Mouse (Mus musculus): ENCODE results near the gene Crispld2.

Crispld2 gene

GRCm38 (mm10) chr8:119992249-119992648 is at the start of gene Crispld2:
Gene Crispld2, plus strand, starts transcription at chr8:119992438.
- peak; percentile 43 for DNase-seq (ENCODE audit: low read depth, low spot score)

GRCm38 (mm10) chr8:119943616-119944015 is 48.6 kb upstream of the Crispld2 start:
- DNase-seq (ENCODE audit: low read depth, low spot score) = no peak

- peak; percentile 51 for DNase-seq (ENCODE audit: low read depth, low spot score)
Observed at GRCm38 (mm10) chr8:119944096-119944811, 48.0 kb upstream of the Crispld2 start.

GRCm38 (mm10) chr8:119946326-119946865 is 45.8 kb upstream of the Crispld2 start:
- DNase-seq (ENCODE audit: low read depth, low spot score) = no peak

- no peak for DNase-seq (ENCODE audit: low read depth, low spot score)
Observed at GRCm38 (mm10) chr8:119947653-119948052, 44.6 kb upstream of the Crispld2 start.

GRCm38 (mm10) chr8:119948340-119948739 is 43.9 kb upstream of the Crispld2 start:
- no peak for DNase-seq (ENCODE audit: low read depth, low spot score)

GRCm38 (mm10) chr8:119952282-119952681 is 40.0 kb upstream of the Crispld2 start:
- DNase-seq (ENCODE audit: low read depth, low spot score) = no peak

GRCm38 (mm10) chr8:119952747-119953146 is 39.5 kb upstream of the Crispld2 start:
- DNase-seq (ENCODE audit: low read depth, low spot score) = no peak

GRCm38 (mm10) chr8:119955333-119955732 is 36.9 kb upstream of the Crispld2 start:
- no peak for DNase-seq (ENCODE audit: low read depth, low spot score)

- DNase-seq (ENCODE audit: low read depth, low spot score) = no peak
Observed at GRCm38 (mm10) chr8:119958076-119958475, 34.2 kb upstream of the Crispld2 start.

GRCm38 (mm10) chr8:119960531-119961104 is 31.6 kb upstream of the Crispld2 start:
- no peak for DNase-seq (ENCODE audit: low read depth, low spot score)

GRCm38 (mm10) chr8:119964859-119965258 is 27.4 kb upstream of the Crispld2 start:
- no peak for DNase-seq (ENCODE audit: low read depth, low spot score)

GRCm38 (mm10) chr8:119967435-119967834 is 24.8 kb upstream of the Crispld2 start:
- DNase-seq (ENCODE audit: low read depth, low spot score) = no peak

GRCm38 (mm10) chr8:119970169-119970568 is 22.1 kb upstream of the Crispld2 start:
- no peak for DNase-seq (ENCODE audit: low read depth, low spot score)

- DNase-seq (ENCODE audit: low read depth, low spot score) = no peak
Observed at GRCm38 (mm10) chr8:119972558-119972957, 19.7 kb upstream of the Crispld2 start.

- no peak for DNase-seq (ENCODE audit: low read depth, low spot score)
Observed at GRCm38 (mm10) chr8:119978770-119979381, 13.4 kb upstream of the Crispld2 start.

- no peak for DNase-seq (ENCODE audit: low read depth, low spot score)
Observed at GRCm38 (mm10) chr8:119981253-119981652, 11.0 kb upstream of the Crispld2 start.

- no peak for DNase-seq (ENCODE audit: low read depth, low spot score)
Observed at GRCm38 (mm10) chr8:119984085-119984484, 8.2 kb upstream of the Crispld2 start.

GRCm38 (mm10) chr8:119986174-119986573 is 6.1 kb upstream of the Crispld2 start:
- DNase-seq (ENCODE audit: low read depth, low spot score) = no peak

- DNase-seq (ENCODE audit: low read depth, low spot score) = no peak
Observed at GRCm38 (mm10) chr8:119988087-119988486, 4.2 kb upstream of the Crispld2 start.

- no peak for DNase-seq (ENCODE audit: low read depth, low spot score)
Observed at GRCm38 (mm10) chr8:119994114-119994513, 1.9 kb downstream of the Crispld2 start.

- no peak for DNase-seq (ENCODE audit: low read depth, low spot score)
Observed at GRCm38 (mm10) chr8:119994556-119994955, 2.3 kb downstream of the Crispld2 start.

- DNase-seq (ENCODE audit: low read depth, low spot score) = no peak
Observed at GRCm38 (mm10) chr8:119997266-119997665, 5.0 kb downstream of the Crispld2 start.

Data from retina, postnatal 7 days (tissue).